Mouse (Mus musculus): ENCODE measurements at regions not wholly inside any gene's neighbourhood (a gene's known extent, or its start where the extent isn't known, plus 50 kb on each side); places are given as distances from the start of the nearest gene placed in this dataset.

GRCm38 (mm10) chr7:135816191-135816590 lies 100.0 kb upstream of the Mki67 start:
- ATAC-seq (replicated peaks; ENCODE audit: poor library complexity, severe bottlenecking), result no peak

GRCm38 (mm10) chr7:135817868-135818267 lies 101.7 kb upstream of the Mki67 start:
- no peak for ATAC-seq (replicated peaks; ENCODE audit: poor library complexity, severe bottlenecking)

GRCm38 (mm10) chr7:135818298-135818697 lies 102.1 kb upstream of the Mki67 start:
- no peak for ATAC-seq (replicated peaks; ENCODE audit: poor library complexity, severe bottlenecking)

GRCm38 (mm10) chr7:135823884-135824750 lies 108.0 kb upstream of the Mki67 start:
- ATAC-seq (replicated peaks; ENCODE audit: poor library complexity, severe bottlenecking), result no peak

- ATAC-seq (replicated peaks; ENCODE audit: poor library complexity, severe bottlenecking), result no peak
Observed at GRCm38 (mm10) chr7:135829246-135829645, 113.1 kb upstream of the Mki67 start.

GRCm38 (mm10) chr7:135833425-135833824 lies 117.3 kb upstream of the Mki67 start:
- ATAC-seq (replicated peaks; ENCODE audit: poor library complexity, severe bottlenecking), result no peak

GRCm38 (mm10) chr7:135836808-135837733 lies 120.9 kb upstream of the Mki67 start:
- peak; percentile 88 for ATAC-seq (replicated peaks; ENCODE audit: poor library complexity, severe bottlenecking)

- ATAC-seq (replicated peaks; ENCODE audit: poor library complexity, severe bottlenecking), result no peak
Observed at GRCm38 (mm10) chr7:135844018-135844417, 127.9 kb upstream of the Mki67 start.

- ATAC-seq (replicated peaks; ENCODE audit: poor library complexity, severe bottlenecking), result peak; percentile 81
Observed at GRCm38 (mm10) chr7:135847304-135847703, 131.1 kb upstream of the Mki67 start.

GRCm38 (mm10) chr7:135848170-135848569 lies 132.0 kb upstream of the Mki67 start:
- ATAC-seq (replicated peaks; ENCODE audit: poor library complexity, severe bottlenecking), result no peak

- peak; percentile 58 for ATAC-seq (replicated peaks; ENCODE audit: poor library complexity, severe bottlenecking)
Observed at GRCm38 (mm10) chr7:135848833-135849232, 132.7 kb upstream of the Mki67 start.

- ATAC-seq (replicated peaks; ENCODE audit: poor library complexity, severe bottlenecking), result peak; percentile 70
Observed at GRCm38 (mm10) chr7:135853127-135853813, 137.1 kb upstream of the Mki67 start.

GRCm38 (mm10) chr7:135853814-135854324 lies 137.7 kb upstream of the Mki67 start:
- ATAC-seq (replicated peaks; ENCODE audit: poor library complexity, severe bottlenecking), result no peak

GRCm38 (mm10) chr7:135860288-135860687 lies 144.1 kb upstream of the Mki67 start:
- ATAC-seq (replicated peaks; ENCODE audit: poor library complexity, severe bottlenecking), result no peak

GRCm38 (mm10) chr7:135860741-135861408 lies 144.7 kb upstream of the Mki67 start:
- ATAC-seq (replicated peaks; ENCODE audit: poor library complexity, severe bottlenecking), result no peak

GRCm38 (mm10) chr7:135861409-135861805 lies 145.2 kb upstream of the Mki67 start:
- ATAC-seq (replicated peaks; ENCODE audit: poor library complexity, severe bottlenecking), result no peak

GRCm38 (mm10) chr7:135863581-135864426 lies 147.6 kb upstream of the Mki67 start:
- ATAC-seq (replicated peaks; ENCODE audit: poor library complexity, severe bottlenecking), result no peak

- ATAC-seq (replicated peaks; ENCODE audit: poor library complexity, severe bottlenecking), result peak; percentile 85
Observed at GRCm38 (mm10) chr7:135870981-135871380, 154.8 kb upstream of the Mki67 start.

All from granulocyte monocyte progenitor cell, adult 5-6 weeks (primary cell).